Mouse (Mus musculus) left cerebral cortex, adult 6 months (tissue): ENCODE data around the gene Map3k3. TPM values are rescaled to one million over a fixed set of nuclear protein-coding genes. Genes with fewer than 3 reads are reported as not detected.

ENCODE experiments used
- long read RNA-seq, 2 experiments: library from polyadenylated mRNA; unstranded; transcript quantifications; one replicate each; pipeline ENCODE4 v2.0.0; 2019 to 2020
- polyA plus RNA-seq: library from polyadenylated mRNA; unstranded; fragments of <200 nt; fragmentation: Nextera tagmentation; gene quantifications from 2 replicates; pipeline ENCODE4 v1.2.3, GENCODE M21; 2021

Map3k3 gene
- 1.2 and 1.7 TPM in 2 replicates for polyA plus RNA-seq
- long read RNA-seq, experiment 1, partial matches to known transcripts: 5 of 10 reads
- long read RNA-seq, experiment 1, other reads (novel, unspliced or antisense): 4 of 10 reads
- long read RNA-seq, experiment 2, partial matches to known transcripts: 3 of 3 reads
- long read RNA-seq, experiment 2, other reads (novel, unspliced or antisense): 0 of 3 reads

DNA sequence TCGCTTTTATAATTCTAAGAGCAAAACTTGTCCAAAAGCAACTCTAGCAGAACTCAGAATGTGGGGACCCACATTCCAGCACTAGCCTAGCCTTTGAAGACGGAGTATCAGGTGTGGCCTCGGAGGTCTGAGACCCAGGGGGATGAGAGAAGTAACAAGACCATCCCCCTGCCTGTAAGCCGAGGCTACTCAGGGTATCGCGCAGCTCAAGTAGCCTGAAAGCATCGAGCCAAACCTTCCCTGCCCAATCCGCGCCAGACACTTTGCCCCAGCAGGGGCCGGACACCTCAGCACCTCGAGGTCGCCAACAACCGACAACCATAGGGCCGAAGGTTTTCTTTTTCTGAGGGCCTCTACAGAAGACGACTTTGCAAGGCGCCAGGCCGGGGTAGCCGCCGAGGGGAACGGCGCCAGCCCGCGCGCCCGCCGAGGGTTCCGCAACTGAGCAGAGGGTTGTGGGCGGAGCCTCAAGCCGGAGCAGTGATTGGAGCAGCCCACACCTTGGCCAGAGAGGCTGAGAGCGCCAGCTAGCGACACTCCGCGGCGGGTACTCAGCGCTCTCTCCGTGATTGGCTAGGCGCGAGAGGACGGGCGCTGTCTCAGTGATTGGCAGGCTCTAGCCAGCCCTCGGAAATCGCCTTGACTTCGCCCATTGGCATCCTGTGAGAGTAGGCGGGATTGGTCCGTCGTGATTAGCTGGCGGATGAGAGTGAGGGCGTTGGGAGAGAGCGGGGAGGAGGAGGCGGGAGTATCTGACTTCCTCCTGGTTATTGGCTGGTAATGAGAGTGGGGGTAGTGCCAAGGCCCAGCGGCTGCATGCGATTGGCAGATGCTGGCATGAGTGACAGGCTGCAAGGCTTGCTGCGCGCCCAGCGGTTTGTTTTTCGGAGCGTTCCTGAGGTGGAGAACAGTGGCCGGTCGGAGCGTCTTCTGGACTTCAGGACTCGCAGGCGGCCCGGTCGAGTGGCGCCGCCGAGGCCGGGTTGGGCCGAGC, at the start of gene Map3k3:
Gene Map3k3, plus strand, starts transcription at position 906 of the 994 bp plus-strand sequence.

DNA sequence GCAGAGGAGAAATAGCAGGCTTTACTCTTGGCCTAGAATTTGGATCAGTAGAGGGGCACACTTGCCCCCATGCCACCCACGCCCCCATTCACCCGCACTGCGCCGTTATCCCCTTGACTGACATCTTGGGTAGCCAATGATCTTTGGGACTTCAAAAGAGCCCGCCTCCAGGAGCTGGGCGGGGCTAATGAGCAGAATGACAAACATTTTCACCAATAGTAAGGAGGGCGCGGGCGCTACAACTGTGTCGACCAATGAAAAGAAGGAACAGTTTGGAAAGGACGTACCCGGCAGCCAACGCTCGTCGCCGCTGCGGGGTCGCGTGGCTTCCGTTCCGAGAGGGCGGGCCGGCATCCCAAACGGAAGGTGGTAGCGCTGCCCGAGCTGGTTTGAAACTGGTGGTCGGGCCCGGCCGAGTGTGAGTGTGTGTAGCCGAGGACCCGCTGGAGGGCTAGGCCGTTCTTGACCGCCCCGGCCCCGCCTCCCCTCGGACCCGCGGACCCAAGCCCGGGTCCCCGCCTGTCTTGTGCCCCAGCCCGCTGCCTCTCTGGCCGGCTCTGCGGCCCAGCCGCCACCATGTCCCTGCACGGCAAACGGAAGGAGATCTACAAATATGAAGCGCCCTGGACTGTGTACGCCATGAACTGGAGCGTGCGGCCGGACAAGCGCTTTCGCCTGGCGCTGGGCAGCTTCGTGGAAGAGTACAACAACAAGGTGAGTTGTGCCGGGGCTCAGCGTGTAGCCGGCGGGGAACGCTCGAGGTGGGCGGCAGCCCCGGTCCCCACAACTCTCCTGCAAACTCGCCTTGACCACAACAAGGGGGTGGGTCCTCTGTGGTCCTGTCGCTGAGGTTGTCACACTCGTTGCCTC, 47.6 kb upstream of the Map3k3 start, which contains the start of gene Dcaf7:
Gene Dcaf7, plus strand, starts transcription at position 325 of the 870 bp plus-strand sequence.

GRCm38 (mm10) chr11:106065923-106066571, 18.4 kb upstream of the Map3k3 start, which contains the start of gene Taco1:
Gene Taco1, plus strand, starts transcription at chr11:106066061.

DNA sequence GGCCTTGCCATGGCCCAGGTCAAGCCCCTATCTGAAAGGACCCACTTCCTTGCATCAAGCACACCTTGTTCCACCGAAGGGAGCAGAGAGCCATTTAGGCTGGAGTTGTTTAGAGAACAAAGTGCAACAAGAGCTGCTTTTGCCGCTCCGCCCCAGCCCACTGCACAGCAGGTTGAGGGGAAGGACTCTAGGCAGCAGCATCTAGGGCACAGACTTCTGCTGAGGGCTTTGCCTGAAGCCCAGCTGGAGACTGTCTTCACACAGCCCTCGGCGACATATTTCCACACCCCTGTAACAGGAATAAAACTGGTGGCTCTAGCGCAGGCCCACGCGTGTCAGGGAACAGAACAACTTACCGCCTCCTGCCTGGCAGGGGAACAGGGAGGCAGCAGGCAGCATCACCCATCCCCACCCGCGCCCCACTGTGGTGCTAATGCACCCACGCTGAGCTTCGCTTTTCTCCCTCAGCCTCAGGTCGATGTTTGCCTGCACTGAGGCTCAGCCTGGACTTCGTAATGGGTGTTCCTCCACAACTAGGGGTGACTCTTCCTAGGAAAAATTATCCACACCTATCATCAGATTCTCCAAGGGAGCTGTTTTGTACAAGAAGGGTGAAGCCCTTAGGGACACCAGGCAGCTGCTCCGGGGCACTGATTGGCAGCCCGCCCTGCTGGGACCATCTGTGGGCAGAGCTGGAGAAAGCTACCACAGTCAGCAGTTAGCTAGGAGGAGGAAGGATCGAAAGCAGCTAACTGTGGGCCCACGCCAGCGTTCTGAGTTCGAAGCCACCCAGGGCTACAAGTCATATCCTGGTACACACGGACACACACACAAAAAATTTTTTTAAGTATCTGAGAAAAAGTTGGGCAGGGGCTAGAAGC, 76.7 kb downstream of the Map3k3 start, which contains the start of the genes Gm10840 and Limd2:
Gene Gm10840, plus strand, starts transcription at position 10 of the 881 bp plus-strand sequence.
Gene Limd2, minus strand, starts transcription at position 20 of the 881 bp plus-strand sequence.

GRCm38 (mm10) chr11:106202123-106202465, 117.7 kb downstream of the Map3k3 start, which contains the start of gene Strada:
Gene Strada, minus strand, starts transcription at chr11:106202168.

Other genes with a start within 250 kb of the Map3k3 start
- 74.3 and 82.3 TPM in 2 replicates for gene Cyb561, start 131.3 kb upstream of the Map3k3 start, polyA plus RNA-seq
- 1.5 and 2.1 TPM in 2 replicates for gene Ace, start 116.7 kb upstream of the Map3k3 start, polyA plus RNA-seq
- not detected in 2 replicates for gene Ace3, start 89.9 kb upstream of the Map3k3 start, polyA plus RNA-seq
- 0.92 and 1.1 TPM in 2 replicates for gene Kcnh6, start 76.5 kb upstream of the Map3k3 start, polyA plus RNA-seq
- gene Dcaf7, start 47.7 kb upstream of the Map3k3 start, polyA plus RNA-seq: 54.8 and 86.4 TPM in 2 replicates
- 5.3 and 5.8 TPM in 2 replicates for gene Taco1, start 18.6 kb upstream of the Map3k3 start, polyA plus RNA-seq
- 1.2 and 1.3 TPM in 2 replicates for gene Gm10840, start 76.2 kb downstream of the Map3k3 start, polyA plus RNA-seq
- gene Limd2, start 76.2 kb downstream of the Map3k3 start, polyA plus RNA-seq: 118 and 131 TPM in 2 replicates
- gene Strada, start 117.6 kb downstream of the Map3k3 start, polyA plus RNA-seq: 10.1 and 14.2 TPM in 2 replicates
- gene Ccdc47, start 131.7 kb downstream of the Map3k3 start, polyA plus RNA-seq: 38.3 and 50.3 TPM in 2 replicates
- 20.1 and 21.6 TPM in 2 replicates for gene Ddx42, start 132.3 kb downstream of the Map3k3 start, polyA plus RNA-seq
- 7.4 TPM in 2 replicates for gene Ftsj3, start 171.5 kb downstream of the Map3k3 start, polyA plus RNA-seq
- gene Psmc5, start 171.5 kb downstream of the Map3k3 start, polyA plus RNA-seq: 497 and 551 TPM in 2 replicates
- gene Smarcd2, start 188.4 kb downstream of the Map3k3 start, polyA plus RNA-seq: 1.1 and 6.7 TPM in 2 replicates
- 0.04 TPM in 1 of 2 replicates, not detected in the other for gene Tcam1, start 192.1 kb downstream of the Map3k3 start, polyA plus RNA-seq
- gene Gh, start 217.3 kb downstream of the Map3k3 start, polyA plus RNA-seq: not detected in 2 replicates
- 0.79 and 1.1 TPM in 2 replicates for gene Cd79b, start 230.1 kb downstream of the Map3k3 start, polyA plus RNA-seq